Mouse (Mus musculus) E14TG2a.4 (cell line): ENCODE data around the gene Hist1h3d.

Experiments used
- CTCF ChIP-seq: conservative IDR thresholded peaks from 2 replicates; pipeline ENCODE4 v1.5.1; 2014; ENCODE audit warnings: low read length
- POU5F1 ChIP-seq: IDR thresholded peaks from 2 replicates; pipeline ENCODE4 v1.6.1; 2014; ENCODE audit warnings: low read length, borderline replicate concordance

DNA sequence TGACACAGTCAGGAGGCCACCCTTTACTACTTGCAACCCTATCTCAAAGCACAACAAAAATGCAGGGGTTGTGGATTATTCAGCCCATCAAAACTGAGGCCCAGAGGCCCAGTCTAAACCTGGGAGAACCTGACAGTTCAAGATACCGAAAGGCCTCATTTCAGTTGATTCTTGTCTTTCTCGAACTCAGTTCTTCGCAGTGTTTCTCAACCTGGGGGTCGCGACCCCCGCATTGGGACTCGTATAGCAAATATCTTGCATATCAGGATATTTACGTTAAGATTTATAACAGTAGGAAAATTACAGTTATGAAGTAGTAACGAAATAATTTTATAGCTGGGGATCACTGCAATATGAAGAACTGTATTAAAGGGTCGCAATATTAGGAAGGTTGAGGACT lies 49.7 kb upstream of the Hist1h3d start:
- TF ChIP-seq CTCF, result no peak
- TF ChIP-seq POU5F1, result no peak
